Mouse (Mus musculus): Measurements from ENCODE around the gene St8sia1.

Gene St8sia1

DNA sequence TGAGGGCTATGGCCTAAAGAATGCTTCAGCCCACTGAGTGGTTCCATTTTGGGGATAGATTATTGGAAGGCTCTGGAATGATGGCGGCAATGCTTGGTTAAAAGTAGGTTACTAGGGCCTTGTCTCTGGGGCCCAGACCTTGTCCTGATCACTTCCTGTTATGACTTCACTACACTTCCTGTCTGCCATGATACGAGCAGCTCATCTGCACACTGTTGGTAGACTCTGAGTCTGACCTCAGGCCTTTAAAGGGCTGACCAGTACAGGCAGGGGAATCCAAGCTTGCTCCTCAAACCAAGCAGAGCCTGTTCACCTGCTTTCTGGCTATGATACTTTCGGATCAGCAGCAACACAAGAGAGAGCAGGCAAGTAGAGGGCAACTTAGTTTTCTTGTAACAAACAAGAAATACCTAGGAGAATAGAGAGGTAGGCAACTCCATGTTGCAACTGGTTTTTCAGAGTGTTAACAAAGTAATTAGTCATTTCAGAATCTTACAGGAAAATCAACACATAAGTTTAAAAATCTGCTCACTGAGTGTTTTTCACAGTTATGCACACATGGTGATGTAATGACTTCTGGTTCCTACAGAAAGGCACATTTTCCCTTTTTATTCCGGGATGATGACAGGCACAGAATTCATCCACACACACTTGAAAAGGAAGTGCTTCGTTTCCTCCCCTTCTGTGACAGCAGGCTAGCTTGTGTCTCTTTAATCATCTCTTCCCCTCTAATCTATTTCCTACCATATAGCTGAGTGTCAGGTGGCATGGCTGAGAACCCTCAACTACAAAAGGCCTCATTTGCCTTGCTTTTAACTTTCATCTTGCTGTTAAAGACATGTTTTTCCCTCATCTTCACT lies 55.1 kb downstream of the St8sia1 start:
- DNase-seq (ENCODE audit: low read depth, low spot score): no peak

DNA sequence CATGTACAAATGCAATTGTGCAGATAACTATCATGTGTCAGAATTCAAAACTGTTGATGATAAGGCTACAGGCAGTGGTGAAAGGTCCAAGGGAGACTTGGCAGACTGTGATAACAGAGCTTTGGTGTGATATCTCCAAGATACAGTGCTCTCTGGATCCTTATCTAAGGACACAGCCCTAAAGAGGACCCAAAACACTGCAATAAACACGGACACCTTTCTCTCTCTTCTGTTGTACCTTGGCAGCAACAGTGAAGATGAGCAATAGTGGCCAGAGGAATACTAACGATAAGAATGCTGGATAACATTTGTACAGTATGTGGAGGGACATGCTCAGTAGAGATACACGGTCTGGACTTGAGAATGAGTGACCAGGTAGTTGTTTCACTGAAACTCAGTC lies 55.8 kb downstream of the St8sia1 start:
- no peak for DNase-seq (ENCODE audit: low read depth, low spot score)

DNA sequence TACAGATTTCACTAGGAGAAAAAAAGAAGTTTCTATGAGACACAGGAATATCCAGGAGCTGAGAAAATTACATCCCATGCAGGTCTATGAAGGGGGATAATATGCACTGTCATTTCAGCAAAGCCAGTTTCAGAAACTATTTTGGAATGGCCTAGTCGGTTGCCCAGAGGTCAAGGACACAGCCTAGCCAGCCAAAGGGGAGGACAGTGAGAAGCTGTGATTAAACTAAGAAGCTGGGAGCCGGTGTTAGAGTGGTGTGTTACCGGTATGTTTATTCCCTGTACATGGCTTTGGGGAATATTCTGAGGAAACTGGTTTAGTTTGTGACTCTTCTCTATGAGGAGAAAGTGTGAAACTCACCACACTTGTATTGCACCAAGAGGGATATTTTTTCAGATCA lies 68.9 kb downstream of the St8sia1 start:
- no peak for DNase-seq (ENCODE audit: low read depth, low spot score)

DNA sequence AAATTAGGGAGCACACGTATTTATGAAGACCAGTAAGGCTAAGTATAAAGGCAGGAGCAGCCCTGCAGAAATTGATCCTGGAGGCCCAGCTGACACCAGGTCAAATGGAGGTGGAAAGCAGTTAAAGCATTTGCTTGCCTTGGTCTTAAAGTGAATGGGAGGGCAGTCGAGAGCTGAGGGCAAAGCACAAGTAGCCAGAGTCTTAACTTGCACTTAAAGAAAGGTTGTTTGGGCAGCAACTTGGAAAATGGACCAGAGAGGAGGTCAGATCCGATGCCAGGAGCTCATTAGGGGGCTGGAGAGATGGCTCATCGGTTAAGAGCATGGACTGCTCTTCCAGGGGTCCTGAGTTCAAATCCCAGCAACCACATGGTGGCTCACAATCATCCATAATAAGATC lies 70.5 kb downstream of the St8sia1 start:
- no peak for DNase-seq (ENCODE audit: low read depth, low spot score)

DNA sequence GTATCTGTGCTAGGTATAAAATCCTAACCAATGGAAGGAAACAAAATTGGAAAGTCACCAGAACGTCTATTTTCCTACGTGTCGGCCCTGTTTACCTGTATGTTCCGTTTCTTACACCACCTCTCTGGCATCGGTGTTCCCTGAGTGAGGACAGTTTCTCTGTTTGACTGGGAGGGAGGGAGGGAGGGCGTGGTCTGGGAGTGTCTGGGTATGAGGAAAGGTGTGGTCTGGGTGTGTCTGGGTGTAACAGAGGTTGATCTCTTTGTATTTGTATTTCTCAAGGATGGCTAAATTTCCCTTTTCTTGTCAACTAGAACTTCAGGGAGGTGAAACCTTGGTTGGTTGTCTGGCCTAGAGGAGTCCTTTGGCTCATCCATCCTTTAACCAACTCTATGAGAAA lies 73.9 kb downstream of the St8sia1 start:
- no peak for DNase-seq (ENCODE audit: low read depth, low spot score)

DNA sequence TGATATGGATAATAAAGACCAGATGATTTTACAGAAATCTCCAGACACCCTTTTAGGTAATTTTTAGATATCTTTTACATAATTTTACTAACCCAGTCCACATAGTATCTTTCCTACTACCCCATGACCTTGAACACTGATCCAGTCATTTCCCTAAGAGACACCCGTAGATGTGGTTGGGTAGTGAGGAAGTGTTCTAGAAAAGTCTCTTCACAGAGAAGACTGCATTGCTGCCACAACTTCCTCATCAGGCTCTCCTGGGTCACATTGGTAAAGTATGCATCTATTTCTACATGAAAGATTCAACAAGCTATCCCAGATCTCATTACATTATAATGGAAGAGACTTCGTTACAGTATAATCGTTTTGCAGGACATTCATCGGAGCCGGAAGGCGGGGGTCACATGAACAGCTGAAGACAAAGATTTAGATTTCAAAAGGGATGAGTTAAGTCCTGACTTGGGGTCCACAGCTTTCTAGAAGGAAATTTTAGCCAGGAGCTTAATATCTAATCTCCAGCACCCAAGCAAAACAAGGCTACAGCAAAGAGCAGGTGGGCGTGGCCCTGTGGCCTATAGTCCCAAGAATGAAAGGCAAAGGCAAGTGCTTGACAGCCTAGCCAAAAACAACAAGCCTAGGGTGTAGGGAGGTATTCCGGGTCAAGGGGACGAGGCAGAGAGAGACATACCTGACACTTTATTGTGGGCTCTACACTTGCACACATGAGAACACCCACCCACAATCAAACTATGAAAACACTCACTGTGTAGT lies 75.1 kb downstream of the St8sia1 start:
- no peak for DNase-seq (ENCODE audit: low read depth, low spot score)

DNA sequence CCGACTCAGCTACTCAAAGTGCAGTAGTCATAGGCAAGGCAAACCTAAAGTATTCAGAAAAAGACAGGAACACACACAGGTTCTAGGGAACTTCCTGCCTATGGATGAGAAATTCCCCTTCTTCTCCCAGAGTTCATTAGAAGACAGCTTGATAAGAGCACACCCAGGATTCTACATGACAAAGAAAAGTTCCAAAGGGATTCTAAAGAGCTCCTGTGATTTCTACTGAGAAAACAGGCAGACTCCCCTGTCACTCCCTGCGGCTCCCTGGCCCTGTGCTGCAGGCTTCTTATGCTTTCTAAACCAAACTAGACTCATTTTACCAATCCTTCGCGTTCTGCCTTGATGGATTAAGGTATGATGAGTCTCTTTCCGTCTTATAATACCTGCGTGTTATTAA lies 75.9 kb downstream of the St8sia1 start:
- DNase-seq (ENCODE audit: low read depth, low spot score): no peak

DNA sequence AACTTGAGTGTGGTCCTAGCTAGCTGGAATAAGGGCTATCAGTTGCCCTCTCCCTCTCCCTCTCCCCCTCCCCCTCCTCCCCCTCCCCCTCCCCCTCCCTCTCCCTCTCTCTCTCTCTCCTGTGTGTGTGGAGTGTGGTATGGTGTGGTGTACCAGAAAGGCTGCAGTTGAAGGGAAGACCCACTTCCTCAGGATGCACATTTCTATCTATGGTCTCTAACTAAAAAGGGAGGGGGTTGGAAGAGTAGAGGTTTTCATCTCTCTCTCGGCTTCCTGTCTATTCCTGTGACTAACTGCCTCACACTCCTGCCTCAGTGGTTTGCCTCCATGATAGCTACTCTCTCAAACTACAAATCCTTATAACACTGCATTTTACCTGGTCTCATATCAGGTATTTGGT lies 76.9 kb downstream of the St8sia1 start:
- no peak for DNase-seq (ENCODE audit: low read depth, low spot score)

DNA sequence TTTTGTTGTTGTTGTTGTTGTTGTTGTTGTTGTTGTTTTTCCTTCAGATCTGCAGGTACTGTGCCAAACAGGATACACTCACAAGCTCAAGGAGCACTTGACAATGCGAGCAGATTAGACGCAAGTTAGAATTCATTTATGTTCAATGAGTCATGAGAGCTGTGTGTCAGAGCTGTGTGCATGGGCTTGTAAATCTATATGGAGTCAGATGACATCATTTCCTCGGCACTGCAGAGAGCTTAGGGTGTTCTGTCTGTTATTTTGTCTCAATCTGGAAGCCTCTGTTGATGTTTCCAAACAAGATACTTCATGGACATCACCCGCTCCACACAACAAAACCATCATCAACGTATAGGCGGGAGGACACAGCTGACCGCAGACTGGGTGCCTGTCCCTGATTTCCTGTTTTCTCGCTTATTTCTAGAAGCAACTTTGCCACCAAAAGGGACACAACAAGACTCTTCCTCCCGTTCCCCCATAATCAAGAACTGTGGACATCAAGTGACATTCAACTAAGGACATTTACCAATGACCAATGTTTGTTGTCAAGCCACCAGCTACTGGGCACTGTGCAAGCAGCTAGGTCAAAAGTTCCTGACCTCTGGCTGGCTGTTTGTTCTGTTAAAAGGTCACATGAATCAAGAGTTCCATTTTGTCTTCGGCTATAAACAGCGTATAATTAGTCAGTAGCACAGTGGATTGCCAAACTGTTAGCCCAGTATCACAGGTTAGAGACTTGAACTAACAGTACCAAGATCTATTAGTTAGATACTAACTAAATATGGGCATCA lies 78.7 kb downstream of the St8sia1 start:
- no peak for DNase-seq (ENCODE audit: low read depth, low spot score)

DNA sequence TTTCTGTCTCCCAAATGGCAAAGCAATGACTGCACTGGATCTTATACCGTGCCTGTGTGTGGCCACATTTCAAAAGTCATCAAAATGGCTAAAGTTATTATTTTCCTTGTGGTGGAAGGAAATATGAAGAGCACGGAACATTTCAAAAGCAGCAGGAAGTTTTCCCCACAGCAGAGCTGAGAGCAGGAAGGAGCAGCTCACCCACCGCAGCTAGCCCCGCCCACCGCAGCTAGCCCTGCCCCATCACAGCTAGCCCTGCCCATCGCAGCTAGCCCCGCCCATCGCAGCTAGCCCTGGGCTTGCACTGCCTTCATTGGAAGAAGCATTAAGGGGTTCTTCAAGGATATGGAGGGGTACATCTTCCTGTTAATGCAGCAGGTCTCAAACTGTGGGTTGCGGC lies 80.1 kb downstream of the St8sia1 start:
- no peak for DNase-seq (ENCODE audit: low read depth, low spot score)

DNA sequence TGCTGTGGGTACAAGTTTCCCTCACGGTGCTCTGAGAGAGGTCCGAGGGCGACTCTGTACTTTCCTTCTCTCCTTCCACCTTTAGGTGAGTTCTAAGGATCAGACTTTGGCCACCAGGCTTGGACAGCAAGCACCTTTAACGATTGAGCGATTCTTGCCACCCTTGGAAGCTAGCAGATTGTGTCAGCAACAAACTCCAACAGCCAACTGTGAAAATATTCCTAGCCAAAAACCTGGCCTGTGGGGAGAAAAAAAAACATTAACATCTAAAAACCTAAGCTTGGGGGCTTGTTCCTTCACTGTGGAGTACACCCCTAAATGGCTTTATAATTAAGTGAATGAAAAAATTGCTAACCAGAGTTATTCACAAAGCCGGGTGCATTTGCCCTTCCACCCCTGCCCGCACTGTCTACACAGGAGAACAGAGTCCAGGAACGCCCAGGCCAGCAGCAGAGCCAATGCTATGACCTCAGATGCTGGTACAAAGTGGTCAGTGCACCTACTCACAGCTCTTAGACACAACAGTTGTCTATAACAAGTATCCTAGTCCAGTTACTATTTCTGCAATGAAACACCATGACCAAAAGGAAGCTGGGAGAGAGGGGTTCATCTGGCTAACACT lies 83.3 kb downstream of the St8sia1 start:
- no peak for DNase-seq (ENCODE audit: low read depth, low spot score)

DNA sequence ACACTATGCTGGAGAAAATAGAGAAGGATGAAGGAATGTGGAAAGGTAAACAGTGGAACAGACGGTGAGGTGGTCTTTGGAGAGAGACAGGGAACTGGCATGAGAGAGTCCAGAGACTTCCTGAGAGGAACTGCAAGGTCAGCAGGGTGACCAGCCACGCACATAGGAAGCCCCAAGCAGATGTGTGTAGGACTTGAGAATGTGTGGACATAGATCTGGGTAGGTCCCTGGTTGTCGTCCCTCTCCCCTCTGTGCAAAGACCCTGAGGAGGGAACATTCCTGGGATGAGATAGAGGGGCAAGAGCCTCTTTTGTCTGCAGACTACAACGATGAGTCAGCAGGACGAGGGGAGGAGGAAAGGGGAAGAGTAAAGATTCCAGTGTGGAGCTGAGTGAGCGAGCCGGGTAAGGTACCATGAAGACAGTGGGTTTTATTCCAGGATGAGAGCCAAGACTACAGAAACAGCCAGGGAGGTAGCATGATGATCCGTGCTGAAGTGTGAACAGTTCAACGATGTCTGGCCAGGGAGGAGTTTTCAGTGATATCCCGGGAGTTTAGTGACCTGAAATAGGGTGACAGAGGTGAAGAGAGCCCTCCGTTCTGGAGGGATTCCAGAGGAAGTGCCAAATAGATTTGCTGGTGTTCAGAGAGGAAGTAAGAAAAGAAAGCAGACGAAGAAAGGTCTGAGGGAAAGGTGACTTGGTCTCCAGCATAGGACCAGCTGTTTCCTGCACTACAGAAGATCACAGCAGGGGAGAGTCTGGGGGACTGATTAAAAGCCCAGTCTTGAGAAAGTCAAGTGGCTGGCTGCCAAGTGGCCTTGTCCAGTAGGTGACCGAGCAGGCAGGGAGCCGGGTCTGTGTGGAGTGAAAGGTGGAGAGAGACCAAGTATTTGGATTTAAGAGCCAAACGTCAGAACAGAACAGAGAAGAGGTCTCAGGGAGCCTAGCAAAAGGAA lies 85.2 kb downstream of the St8sia1 start:
- no peak for DNase-seq (ENCODE audit: low read depth, low spot score)

DNA sequence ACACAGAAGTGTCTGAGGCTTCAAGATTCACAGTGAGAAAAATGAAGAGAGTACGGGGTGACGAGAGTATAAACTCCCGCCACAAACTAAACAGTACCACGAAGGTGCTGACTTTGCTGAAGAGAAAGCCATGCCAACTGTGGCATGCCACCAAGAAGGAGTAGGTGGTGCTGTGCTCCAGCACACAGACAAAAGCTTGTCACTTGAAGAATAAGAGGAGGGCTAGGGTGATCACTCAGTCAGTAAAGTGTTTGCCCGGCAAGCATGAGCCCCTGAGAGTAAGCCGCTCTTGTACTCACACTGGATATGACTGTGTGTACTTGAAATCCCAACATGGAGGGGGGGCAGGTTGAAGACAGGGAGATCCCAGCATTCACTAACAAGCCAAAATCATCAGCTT lies 87.0 kb downstream of the St8sia1 start:
- DNase-seq (ENCODE audit: low read depth, low spot score): no peak

DNA sequence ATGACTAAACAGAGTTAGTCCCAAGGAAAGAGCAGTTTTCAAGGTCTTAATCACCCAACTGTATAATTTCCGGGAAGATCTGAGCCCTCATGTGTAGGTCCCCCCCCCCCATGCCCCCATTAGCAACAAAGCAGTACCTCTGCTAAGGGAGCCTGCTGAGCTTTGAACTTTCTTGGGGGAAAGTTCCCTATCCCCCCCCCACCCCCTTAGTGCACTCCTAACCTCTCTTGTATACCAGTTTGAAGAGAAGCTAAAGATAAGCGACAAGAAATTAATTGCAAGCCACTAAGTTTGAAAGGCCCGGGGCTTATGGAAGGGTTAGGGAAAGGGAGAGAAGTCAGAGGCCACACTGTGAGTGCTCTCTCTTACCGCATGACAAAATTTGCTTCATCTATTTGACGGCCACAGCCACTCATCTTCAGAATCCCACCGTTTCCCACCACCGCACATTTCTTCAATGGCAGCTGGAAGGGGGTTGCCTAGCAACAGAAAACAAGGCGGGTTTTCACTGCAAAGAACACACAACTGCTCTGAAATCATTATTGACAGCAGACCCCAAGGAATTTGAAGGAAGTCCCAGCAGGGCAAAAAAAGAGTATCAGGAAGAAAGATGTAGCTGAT lies 87.9 kb downstream of the St8sia1 start:
- DNase-seq (ENCODE audit: low read depth, low spot score): no peak

DNA sequence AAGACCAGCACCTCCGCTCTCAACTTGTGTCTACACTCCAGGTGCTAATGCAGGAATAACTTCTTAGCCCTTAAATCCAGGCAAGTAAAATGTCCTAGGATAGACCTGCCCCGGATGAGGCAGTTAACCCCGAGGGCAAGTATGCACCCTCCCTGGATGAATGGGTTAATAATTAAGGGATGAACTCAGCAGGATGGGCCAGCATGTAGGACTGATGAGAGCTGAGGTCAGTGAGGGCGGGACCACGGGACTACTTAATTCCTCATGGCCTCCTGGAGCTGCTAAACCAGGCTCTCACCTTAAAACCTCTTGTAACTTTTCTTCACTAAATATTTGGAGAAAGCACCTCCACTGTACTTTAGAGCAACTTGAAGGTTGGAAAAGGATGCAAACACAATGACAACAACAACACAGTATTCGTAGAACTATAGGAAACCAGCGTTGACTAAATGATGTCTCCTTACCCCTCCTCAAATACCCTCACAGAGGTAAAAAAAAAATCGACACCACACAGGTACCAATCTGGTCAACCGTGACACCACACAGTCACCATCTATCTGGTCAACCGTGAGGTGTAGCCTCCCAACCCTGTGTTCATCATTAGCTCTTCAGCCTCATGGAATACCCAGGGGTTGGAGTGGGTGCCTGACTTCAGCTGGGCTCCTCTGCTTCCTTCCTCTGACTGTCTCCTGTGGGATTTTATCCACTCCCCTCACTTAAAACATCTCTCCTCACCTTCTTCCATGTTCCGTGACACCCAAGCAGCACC lies 90.3 kb downstream of the St8sia1 start:
- DNase-seq (ENCODE audit: low read depth, low spot score): no peak

DNA sequence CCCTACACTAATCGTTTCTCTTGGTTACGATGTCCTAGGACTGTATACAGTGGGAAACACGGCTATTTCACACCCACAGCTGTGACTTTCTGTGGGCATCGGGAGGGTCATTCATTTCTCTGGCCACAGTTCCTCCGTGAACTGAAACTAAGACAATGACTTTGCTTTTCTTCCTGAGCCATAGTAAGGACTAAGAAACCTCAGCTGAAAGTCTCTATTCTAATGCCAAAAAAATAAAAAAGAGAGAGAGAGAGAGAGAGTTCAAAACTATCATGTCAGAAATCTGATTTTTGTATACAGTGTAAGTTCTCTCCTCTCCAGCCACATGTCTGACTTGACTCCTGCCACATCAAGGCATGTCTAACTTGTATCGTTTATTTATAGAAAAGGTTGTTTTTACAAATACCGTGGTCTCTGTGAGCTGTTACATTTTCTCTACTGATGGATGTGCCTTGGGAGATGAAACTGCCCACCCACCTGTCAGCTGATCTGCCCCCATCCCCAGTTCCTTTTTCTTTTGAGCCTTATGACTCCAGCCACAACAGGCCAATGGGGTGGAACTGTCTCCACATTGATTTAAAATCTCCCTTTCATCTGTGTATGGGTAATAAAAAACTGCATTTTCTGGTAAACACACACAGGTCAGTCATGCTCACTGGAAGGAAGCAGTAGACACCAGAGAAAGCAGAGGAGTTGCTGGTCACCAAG lies 94.4 kb downstream of the St8sia1 start:
- no peak for DNase-seq (ENCODE audit: low read depth, low spot score)

DNA sequence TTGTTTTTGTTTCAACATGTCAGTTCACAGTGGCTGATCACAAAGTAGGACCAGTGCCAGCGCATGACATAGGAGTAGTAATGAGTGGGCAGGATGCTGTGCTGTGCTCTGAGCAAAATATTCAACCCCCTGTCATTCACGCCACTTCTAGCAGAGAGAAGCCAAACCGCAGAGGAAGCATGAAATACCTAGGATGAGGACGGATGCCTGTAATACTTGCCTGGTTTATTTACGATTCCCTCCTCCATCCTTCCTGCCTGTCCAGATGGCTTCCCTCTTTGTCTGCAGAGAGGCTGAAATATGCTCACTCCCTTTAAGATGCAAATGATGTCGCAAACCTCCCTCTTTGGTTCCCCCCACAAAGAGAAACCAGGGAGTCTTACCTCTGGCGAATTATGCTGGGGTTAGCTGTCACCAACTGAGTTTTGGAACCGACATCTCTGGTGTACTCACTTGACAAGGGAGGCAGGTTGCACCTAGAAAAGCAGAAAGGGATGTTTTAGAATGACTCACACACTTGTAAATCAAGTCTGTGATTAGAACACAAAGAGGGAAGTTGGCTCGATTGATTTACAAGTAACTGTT lies 96.7 kb downstream of the St8sia1 start:
- DNase-seq (ENCODE audit: low read depth, low spot score): no peak

DNA sequence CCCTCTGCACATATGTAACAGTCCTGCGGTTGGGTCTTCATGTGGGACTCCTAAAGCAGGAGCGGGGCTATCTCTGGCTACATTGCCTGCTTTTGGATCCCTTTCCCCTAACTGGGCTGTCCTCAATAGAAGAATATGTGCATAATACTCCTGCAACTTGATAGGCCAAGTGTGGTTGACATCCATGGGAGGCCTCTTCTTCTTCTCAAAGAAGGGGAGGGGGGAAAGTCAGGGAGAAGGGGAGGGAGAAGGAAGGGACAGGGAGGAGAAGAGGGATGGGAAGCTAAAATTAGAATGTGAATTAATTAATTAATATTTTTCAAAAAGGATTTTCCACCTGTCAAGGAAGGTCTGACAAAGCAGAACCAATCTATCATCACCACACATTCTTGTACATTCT lies 97.2 kb downstream of the St8sia1 start:
- DNase-seq (ENCODE audit: low read depth, low spot score): no peak

All from retina, adult 2 months (tissue).